Mouse (Mus musculus): ENCODE measurements around the gene Tob2. TPM values are rescaled to one million over a fixed set of nuclear protein-coding genes. Genes with fewer than 3 reads are reported as not detected.

Tob2 gene
- polyA plus RNA-seq, 1 experiment from 2014 or later, result 22.6 TPM

DNA sequence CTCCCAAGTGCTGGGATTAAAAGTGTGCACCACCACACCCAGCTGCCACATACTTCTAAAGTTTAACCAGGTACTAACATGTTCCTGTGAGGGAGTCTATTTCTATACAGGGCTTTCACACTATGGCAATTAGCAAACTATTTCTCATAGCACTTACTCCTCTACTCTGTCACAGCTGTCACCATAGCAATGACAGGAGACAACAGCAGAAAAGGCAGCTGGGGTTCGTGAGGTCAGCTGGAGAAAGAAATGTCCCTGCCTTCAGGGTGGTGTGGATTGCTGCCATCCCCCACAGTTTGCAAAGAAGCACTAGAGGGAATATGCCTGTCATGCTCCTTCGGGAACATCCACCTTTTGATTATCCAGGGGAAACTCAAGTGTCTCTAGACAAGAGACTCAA, 49.8 kb downstream of the Tob2 start:
- Histone ChIP-seq H3K4me2 (no peak overlapping the region), H3K4me3 (replicated peaks) (no peak overlapping the region), H3K9ac (replicated peaks) (no peak overlapping the region), H3K4me1 (replicated peaks) (peaks cover 37% of the 10 kb centered on the region), H3K9me3 (no peaks in the 10 kb centered on the region), H3K36me3 (no peaks in the 10 kb centered on the region), H3K27ac (no peak overlapping the region), H3K27me3 (no peaks in the 10 kb centered on the region)
- ATAC-seq (ENCODE audit: insufficient number of reproducible peaks, insufficient read depth, low FRiP score, low TSS enrichment, low read depth), result no peak
- 64% methylated on average over 2 of the region's 2 CpGs for WGBS

- Histone ChIP-seq H3K4me1 (replicated peaks) (peaks cover 46% of the 10 kb centered on the region), H3K27ac (no peak overlapping the region), H3K27me3 (no peaks in the 10 kb centered on the region), H3K9ac (replicated peaks) (no peak overlapping the region), H3K4me2 (no peak overlapping the region), H3K36me3 (no peaks in the 10 kb centered on the region), H3K9me3 (no peaks in the 10 kb centered on the region), H3K4me3 (replicated peaks) (no peak overlapping the region)
- WGBS, result 83% methylated on average over 4 of the region's 4 CpGs
- ATAC-seq (ENCODE audit: insufficient number of reproducible peaks, insufficient read depth, low FRiP score, low TSS enrichment, low read depth), result no peak
Measured at GRCm38 (mm10) chr15:81806621-81807404, 51.8 kb downstream of the Tob2 start.

- no peak overlapping the region for H3K27ac ChIP-seq
- no peaks in the 10 kb centered on the region for H3K27me3 ChIP-seq
- H3K36me3 ChIP-seq, result no peaks in the 10 kb centered on the region
- 67% methylated on average over 6 of the region's 6 CpGs for WGBS
- H3K9ac ChIP-seq (replicated peaks), result no peak overlapping the region
- no peak for ATAC-seq (ENCODE audit: insufficient number of reproducible peaks, insufficient read depth, low FRiP score, low TSS enrichment, low read depth)
- peaks cover 46% of the 10 kb centered on the region for H3K4me1 ChIP-seq (replicated peaks)
- no peak overlapping the region for H3K4me3 ChIP-seq (replicated peaks)
- H3K9me3 ChIP-seq, result no peaks in the 10 kb centered on the region
- H3K4me2 ChIP-seq, result no peak overlapping the region
Measured at GRCm38 (mm10) chr15:81805624-81806023, 53.0 kb downstream of the Tob2 start.

DNA sequence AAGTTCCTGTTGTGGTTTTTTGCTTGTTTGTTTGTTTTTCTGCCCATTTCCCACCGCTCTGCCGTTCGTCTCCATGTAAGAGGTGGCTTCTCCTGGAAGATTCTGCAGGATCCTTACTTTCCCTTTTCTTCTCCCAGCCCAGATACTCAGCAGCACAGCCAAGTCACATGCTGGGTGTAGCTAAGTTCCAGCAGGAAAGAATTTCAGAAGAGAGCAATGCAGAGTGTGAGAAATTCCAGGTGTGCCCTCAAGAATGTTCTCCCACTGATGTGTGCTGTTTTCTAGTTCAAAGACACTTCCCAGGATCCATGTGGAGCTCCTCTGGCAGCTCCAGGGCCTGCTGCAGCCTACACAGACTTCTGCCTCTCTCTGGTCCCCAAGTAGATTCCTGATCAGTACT, 53.7 kb downstream of the Tob2 start:
- Histone ChIP-seq H3K4me1 (replicated peaks) (peaks cover 41% of the 10 kb centered on the region), H3K9me3 (no peaks in the 10 kb centered on the region), H3K4me3 (replicated peaks) (no peak overlapping the region), H3K36me3 (no peaks in the 10 kb centered on the region), H3K4me2 (no peak overlapping the region), H3K27me3 (no peaks in the 10 kb centered on the region), H3K27ac (no peak overlapping the region), H3K9ac (replicated peaks) (no peak overlapping the region)
- no peak for ATAC-seq (ENCODE audit: insufficient number of reproducible peaks, insufficient read depth, low FRiP score, low TSS enrichment, low read depth)
- 81% methylated on average over 3 of the region's 3 CpGs for WGBS

DNA sequence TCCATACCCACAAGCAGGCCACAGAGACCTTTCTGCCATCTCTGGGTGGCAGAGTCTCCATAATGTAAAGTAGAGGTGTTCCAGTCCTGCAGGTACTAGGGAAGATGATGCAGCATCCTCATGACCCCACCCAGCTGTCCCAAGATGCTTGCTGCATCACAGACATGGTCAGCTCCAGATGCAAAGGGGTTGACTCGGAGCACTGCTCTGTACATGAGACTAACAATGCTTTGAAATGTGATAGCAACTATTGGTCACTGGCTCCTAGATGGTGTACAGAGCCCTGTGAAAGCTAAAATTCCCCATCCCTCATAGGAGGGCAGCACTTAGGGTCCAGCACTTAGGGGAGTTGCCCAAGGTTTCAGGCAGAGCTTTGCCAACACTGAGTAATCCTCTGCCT, 54.4 kb downstream of the Tob2 start:
- 39% methylated on average over 1 of the region's 1 CpGs for WGBS
- Histone ChIP-seq H3K4me3 (replicated peaks) (no peak overlapping the region), H3K4me1 (replicated peaks) (peaks cover 35% of the 10 kb centered on the region), H3K27ac (no peak overlapping the region), H3K9me3 (no peaks in the 10 kb centered on the region), H3K9ac (replicated peaks) (no peak overlapping the region), H3K27me3 (no peaks in the 10 kb centered on the region), H3K4me2 (no peak overlapping the region), H3K36me3 (no peaks in the 10 kb centered on the region)
- no peak for ATAC-seq (ENCODE audit: insufficient number of reproducible peaks, insufficient read depth, low FRiP score, low TSS enrichment, low read depth)

DNA sequence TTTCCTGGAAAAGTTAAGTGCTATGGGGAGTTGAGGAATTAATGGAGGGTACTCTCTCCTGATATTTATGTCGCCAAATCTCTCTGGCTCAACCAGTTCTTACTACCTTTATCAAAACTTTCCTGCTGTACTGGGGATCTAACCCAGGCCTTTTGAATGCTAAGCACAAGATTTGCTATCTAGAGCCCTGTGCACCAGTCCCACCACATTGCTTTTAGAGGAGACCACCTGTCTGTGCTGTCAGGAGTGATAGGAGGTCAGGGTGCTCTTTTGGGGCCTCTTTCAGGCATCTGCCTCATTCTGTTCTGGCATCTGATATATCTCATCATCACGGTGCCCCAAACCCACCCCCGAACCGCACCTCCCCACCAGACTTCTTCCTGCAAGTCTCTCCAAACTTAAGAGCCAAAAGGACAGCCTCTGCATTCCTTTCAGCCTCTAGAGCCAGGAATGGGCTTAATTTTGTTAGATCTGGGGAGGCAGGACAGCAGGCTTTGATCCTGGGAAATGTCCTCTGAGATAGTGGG, 55.1 kb downstream of the Tob2 start:
- no peak for ATAC-seq (ENCODE audit: insufficient number of reproducible peaks, insufficient read depth, low FRiP score, low TSS enrichment, low read depth)
- peaks cover 32% of the 10 kb centered on the region for H3K4me1 ChIP-seq (replicated peaks)
- no peak overlapping the region for H3K4me3 ChIP-seq (replicated peaks)

DNA sequence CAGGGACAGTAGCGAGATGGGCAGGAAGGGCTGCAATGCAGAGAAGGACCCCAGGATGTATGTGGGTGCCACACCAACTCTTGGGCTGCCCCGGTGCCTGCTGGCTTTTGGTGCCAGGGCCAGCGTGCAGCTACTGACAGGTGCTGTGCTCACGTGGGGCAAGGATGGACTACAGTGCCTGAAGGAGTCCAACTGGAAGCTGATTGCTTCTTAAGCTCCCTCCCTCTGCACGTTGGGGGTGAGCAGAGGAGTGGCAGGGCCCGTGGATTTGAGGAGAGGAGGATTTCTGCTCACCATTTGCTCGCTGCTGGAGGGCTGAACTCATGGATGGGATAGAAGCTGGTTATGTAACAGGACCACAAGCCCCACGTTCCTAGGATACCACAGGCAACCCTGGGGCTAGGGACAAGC, 55.6 kb downstream of the Tob2 start:
- Histone ChIP-seq H3K27ac (peak overlapping the region; percentile 78), H3K4me2 (peak overlapping the region; percentile 63), H3K4me1 (replicated peaks) (peaks cover 32% of the 10 kb centered on the region), H3K27me3 (no peaks in the 10 kb centered on the region), H3K36me3 (0 out of 2 replicates have a peak, but pooled peaks cover under 1% of the 10 kb centered on the region), H3K9me3 (no peaks in the 10 kb centered on the region), H3K4me3 (replicated peaks) (peak overlapping the region; percentile 35), H3K9ac (replicated peaks) (peak overlapping the region; percentile 34)
- ATAC-seq (ENCODE audit: insufficient number of reproducible peaks, insufficient read depth, low FRiP score, low TSS enrichment, low read depth), result peak; percentile 16; the same call in 1 of the 2 replicates
- WGBS, result 11% methylated on average over 8 of the region's 8 CpGs

More for the DNA sequence above, 55.1 kb downstream of the Tob2 start:
- no peaks in the 10 kb centered on the region for H3K36me3 ChIP-seq
- H3K27ac ChIP-seq, result no peak overlapping the region
- H3K4me2 ChIP-seq, result peak overlapping the region; percentile 63
- no peaks in the 10 kb centered on the region for H3K9me3 ChIP-seq
- 60% methylated on average over 4 of the region's 4 CpGs for WGBS
- H3K9ac ChIP-seq (replicated peaks), result 0 out of 2 replicates have a peak overlapping the region, but pooled peaks have one; percentile 34
- H3K27me3 ChIP-seq, result no peaks in the 10 kb centered on the region

DNA sequence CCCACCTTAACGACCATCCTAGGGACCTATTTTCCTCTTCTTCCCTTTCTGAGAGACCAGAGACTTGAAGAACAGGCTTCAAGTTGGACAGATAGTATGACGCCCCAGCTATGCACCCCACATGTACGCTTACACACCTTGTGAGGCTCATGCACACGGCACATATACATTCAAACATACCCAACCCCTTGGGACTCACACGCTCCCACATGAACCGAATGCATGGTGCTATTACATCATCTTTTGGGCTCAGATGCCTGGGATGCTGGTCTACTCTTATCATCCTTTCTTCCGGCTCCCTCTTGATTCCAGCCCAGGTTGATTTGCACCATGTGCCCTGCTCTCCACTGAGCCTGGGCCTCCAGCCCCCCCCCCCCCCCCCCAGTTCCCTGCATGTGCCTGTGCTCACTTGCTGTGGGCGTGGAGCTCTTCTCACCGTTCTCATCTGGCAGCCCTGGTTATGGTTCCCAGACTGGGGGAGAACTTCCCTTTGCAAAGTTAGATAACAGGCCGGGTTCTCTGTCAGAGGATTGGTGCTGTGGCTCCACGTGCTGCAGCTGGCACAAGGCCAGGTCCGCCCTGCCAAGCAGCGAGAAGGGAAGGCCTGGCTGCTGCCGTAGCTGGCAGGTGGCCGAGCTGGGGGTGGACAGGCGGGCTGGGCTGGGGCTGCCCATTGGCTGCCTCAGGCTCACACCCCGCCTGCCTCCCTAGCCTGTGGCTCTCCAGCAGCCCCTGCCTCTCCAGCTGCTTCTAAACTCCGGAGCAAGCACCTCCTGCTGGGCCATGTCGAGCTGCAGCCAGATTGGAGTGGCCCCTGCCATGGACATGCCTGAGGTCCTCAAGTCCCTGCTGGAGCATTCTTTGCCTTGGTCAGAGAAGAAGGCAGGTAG, 56.4 kb downstream of the Tob2 start, which contains the start of gene Tef:
Gene Tef (plus strand): TSS at position 421 of the 890 bp plus-strand sequence.
- H3K9me3 ChIP-seq, result no peaks in the 10 kb centered on the region
- 0 out of 2 replicates have a peak, but pooled peaks cover 5% of the 10 kb centered on the region for H3K36me3 ChIP-seq
- peak within 1 kb of the TSS; percentile 34 for H3K9ac ChIP-seq (replicated peaks)
- peak within 1 kb of the TSS; percentile 35 for H3K4me3 ChIP-seq (replicated peaks)
- H3K4me2 ChIP-seq, result peak within 1 kb of the TSS; percentile 63
- peak within 1 kb of the TSS; percentile 78 for H3K27ac ChIP-seq
- peaks cover 32% of the 10 kb centered on the region for H3K4me1 ChIP-seq (replicated peaks)
- peak; percentile 98 for ATAC-seq (ENCODE audit: insufficient number of reproducible peaks, insufficient read depth, low FRiP score, low TSS enrichment, low read depth)
- H3K27me3 ChIP-seq, result no peaks in the 10 kb centered on the region
- 25% methylated on average over 19 of the region's 19 CpGs for WGBS

DNA sequence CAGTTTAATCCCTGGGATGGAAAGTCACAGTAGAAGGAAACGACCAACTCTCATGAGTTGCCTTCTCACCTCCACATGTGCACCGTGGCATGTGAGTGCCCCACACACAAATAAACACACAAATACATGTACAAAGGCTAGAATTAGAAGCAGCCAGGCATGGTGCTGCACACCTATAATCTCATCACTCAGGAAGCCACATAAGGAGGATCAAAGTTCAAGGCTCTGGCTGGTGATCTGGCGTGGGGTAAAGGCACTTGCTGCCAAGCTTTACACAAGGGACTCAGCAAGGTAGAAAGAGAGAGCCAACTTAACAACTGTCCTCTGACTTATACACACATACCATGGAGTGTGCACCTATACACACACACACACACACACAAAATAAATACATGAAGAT, 58.2 kb downstream of the Tob2 start:
- WGBS, result 68% methylated on average over 3 of the region's 3 CpGs
- no peaks in the 10 kb centered on the region for H3K9me3 ChIP-seq
- ATAC-seq (ENCODE audit: insufficient number of reproducible peaks, insufficient read depth, low FRiP score, low TSS enrichment, low read depth), result no peak
- H3K4me1 ChIP-seq (replicated peaks), result peaks cover 32% of the 10 kb centered on the region
- H3K27ac ChIP-seq, result no peak overlapping the region
- H3K27me3 ChIP-seq, result no peaks in the 10 kb centered on the region
- no peak overlapping the region for H3K4me2 ChIP-seq
- H3K9ac ChIP-seq (replicated peaks), result no peak overlapping the region
- peaks cover 15% of the 10 kb centered on the region for H3K36me3 ChIP-seq
- no peak overlapping the region for H3K4me3 ChIP-seq (replicated peaks)

DNA sequence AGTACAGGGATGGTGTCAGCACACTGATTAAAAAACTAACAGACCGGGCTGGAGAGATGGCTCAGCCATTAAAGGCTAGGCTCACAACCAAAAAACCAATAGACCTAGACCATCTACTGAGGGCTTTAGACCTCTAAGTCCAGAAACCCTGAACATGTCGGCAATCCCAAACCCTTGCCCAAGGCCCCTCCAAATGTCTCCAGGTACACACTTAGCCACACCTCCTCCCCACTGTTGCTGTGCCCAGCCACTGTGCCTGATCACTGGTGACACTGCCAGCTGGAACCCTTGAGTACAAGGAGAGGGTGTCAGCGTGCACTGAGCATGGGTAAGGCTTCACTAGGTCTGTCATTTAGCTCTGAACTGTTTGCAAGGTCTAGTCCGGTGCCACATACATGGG, 60.2 kb downstream of the Tob2 start:
- Histone ChIP-seq H3K27ac (no peak overlapping the region), H3K9ac (replicated peaks) (no peak overlapping the region), H3K4me2 (no peak overlapping the region), H3K36me3 (peaks cover 35% of the 10 kb centered on the region), H3K9me3 (no peaks in the 10 kb centered on the region), H3K4me1 (replicated peaks) (peaks cover 17% of the 10 kb centered on the region), H3K27me3 (no peaks in the 10 kb centered on the region), H3K4me3 (replicated peaks) (no peak overlapping the region)
- ATAC-seq (ENCODE audit: insufficient number of reproducible peaks, insufficient read depth, low FRiP score, low TSS enrichment, low read depth), result no peak
- 96% methylated on average over 4 of the region's 4 CpGs for WGBS
